Mouse (Mus musculus) left cerebral cortex, adult 2 months (tissue): ENCODE data around the gene Bcl2l14. TPM values are rescaled to one million over a fixed set of nuclear protein-coding genes. Genes with fewer than 3 reads are reported as not detected.

Experiments used
- DNase-seq, 2 experiments: peaks; one replicate each; pipeline ENCODE4 v3.0.0; 2021 to 2022; ENCODE audit warnings: low spot score in 2 of 2, mixed read lengths in 1 of 2; ENCODE audit errors: extremely low spot score in 1 of 2
- H3K27ac ChIP-seq: fragments of 200-600 bp; 2 replicates; pipeline ENCODE4 v1.8.1; 2022
- H3K4me3 ChIP-seq: fragments of 200-600 bp; 2 replicates; pipeline ENCODE4 v1.8.1; 2022
- CTCF ChIP-seq: fragments of 200-600 bp; IDR thresholded peaks from 2 replicates; pipeline ENCODE4 v1.8.1; 2022; ENCODE audit warnings: antibody characterized with exemption, mild to moderate bottlenecking, moderate library complexity
- intact Hi-C: fragments of 180-260 bp; cut with DNase I; formaldehyde crosslinking; loops from one replicate; pipeline ENCODE4 v1.15.1; 2025
- total RNA-seq, 2 experiments: library from RNA; stranded (reverse); gene quantifications; 2 replicates each; pipeline ENCODE4 v1.2.3; 2021

The Bcl2l14 gene
- total RNA-seq, 2 experiments from 2014 or later, result not detected

DNA sequence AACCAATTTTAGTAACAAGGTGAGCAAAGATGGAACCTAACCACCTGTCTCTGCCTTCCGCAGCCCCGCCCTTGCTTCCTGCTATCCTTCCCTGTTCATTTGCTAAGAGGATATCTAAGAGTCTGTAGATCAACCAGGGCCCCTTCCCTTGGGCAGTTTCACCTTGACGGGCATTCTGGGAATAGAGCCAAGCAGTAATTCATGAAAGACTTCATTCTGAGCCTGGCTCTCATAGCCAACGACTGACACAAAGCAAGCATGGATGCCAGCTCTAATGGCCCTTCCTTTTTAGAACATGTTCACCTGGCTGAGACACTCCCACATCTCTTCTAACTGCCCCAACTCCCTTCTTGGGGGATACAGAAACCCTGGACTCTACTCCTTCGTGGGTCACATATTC is 18.9 kb upstream of the Bcl2l14 start:
- H3K4me3 ChIP-seq, result no peak overlapping the region
- TF ChIP-seq CTCF, result no peak
- no peak overlapping the region for H3K27ac ChIP-seq
- intact Hi-C loops, result no loop called here
- DNase-seq, result no peak

DNA sequence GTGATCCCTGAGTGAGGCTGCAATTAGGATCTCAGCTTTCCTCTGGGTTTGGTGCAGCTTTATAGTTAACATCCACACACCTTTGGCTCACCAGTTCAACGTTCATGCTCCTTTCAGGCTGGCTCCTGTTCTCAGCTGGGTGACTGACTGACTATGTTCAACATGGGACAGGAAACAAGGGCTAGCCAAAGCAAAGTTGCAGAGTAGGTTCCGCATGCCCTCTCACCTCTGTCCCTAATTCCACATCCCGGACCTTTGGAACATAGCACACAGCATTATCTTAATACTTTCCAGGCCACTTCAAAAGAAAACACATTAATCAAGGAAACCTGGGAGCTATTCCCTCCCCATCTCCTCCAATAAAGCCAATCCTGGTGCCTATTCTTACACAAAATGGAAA is 18.3 kb upstream of the Bcl2l14 start:
- Histone ChIP-seq H3K4me3 (no peak overlapping the region), H3K27ac (no peak overlapping the region)
- no peak for DNase-seq
- TF ChIP-seq CTCF, result no peak
- intact Hi-C loops, result no loop called here

DNA sequence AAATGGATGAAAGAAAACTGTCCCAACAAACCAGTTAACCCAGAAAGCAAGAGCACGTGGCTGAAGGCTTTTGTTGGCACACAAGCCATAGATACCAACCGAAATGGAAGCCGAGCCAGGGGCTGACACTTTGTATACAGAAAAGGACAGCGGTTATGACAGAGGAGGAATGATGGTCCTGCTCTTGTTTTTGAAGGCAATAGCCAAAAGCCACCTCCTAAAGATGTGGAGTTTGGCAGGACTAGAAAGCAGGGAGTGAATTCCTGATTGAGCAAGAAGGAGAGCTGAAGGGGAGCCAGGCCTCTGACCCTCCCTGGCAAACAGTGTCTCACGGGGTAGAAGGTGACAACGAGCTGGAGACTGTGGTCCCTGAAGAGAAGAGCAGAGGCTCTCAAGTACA is 14.7 kb upstream of the Bcl2l14 start:
- Histone ChIP-seq H3K4me3 (no peak overlapping the region), H3K27ac (no peak overlapping the region)
- intact Hi-C loops, result no loop called here
- DNase-seq, result no peak
- no peak for TF ChIP-seq CTCF

DNA sequence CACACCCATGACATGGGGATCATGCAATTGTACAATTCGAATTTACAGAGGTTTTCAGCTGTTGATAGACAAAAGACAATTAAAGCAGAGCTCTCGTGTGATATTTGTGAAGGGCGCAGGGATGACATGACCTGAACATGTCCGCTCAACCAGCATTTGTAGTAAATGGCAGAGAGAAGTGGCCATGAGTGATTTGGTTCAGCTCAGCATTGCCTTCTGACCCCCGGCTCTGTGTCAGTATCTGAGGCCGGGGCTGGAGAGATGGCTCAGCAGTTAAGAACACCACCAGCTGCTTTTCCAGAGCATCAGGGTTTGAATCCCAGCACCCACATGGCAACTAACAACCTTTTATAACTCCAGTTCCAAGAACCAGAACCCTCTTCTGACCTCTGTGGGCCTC is 10.2 kb upstream of the Bcl2l14 start:
- intact Hi-C loops, result loop anchor here (5.0 kb wide), 1 partner anchor 204 kb away; no protein-coding TSS in a partner anchor

DNA sequence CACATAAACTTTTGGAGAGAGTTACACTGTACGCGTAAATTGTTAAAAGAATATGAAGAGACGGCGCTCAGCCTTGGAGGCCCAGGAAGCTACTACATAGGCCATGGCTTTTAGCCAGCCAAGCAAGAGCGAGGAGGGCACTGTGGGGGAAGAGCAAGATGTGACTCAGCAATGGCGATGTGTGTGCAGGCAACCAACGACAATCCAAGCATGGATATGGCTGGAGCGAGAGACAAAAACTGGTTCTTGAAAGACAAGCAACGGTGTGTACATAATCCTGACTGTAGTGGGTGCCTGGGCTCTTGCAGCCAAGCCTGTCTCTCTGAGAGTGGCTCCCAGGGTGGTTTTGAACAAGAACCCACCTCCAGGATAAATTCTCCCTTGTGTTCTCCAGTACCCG is 8.7 kb upstream of the Bcl2l14 start:
- no peak overlapping the region for H3K27ac ChIP-seq
- H3K4me3 ChIP-seq, result no peak overlapping the region
- intact Hi-C loops, result loop anchor here (5.0 kb wide), 1 partner anchor 205 kb away; no protein-coding TSS in a partner anchor
- TF ChIP-seq CTCF, result no peak
- DNase-seq, result no peak

More for the DNA sequence above, 10.2 kb upstream of the Bcl2l14 start:
- no peak for TF ChIP-seq CTCF
- no peak for DNase-seq
- Histone ChIP-seq H3K4me3 (no peak overlapping the region), H3K27ac (no peak overlapping the region)

DNA sequence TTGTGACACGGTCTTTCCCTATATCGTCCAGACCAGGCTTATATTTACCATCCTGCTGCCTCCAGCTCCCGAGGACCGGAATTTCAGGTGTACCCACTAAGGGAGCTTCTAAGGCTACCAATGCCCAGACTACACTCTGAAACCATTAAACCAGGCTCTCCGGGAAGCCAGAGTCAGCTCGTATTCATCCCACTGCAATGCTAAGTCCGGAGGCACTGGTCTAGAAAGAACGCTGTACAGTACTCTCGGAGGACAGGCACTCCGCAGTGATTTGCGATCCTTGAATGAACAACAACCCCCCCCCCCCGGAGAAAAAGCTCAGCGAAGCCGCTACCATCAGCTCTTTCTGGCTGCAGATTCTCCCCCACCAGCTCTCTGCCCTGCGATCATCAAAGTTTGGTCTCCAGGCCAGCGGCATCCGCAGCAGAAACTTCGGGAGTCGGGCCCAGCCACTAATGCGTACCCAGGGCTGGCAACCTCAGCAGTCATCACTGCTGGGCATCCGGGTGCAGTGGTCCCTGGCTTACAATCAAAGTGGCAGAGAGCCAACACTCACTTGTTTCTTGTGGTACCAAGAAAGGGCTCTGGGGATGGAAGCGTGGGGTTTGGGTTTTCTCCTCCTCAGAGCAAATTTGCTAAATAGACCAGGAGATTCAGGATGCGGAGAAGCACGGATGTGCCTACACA is 7.6 kb upstream of the Bcl2l14 start:
- no peak overlapping the region for H3K4me3 ChIP-seq
- TF ChIP-seq CTCF, result no peak
- intact Hi-C loops, result loop anchor here (1.0 to 5.0 kb wide), 4 partner anchors 206 to 484 kb away; partner anchors contain the start of gene Etv6
- no peak overlapping the region for H3K27ac ChIP-seq
- DNase-seq, result peak in 1 of 2 experiments; percentile 18

DNA sequence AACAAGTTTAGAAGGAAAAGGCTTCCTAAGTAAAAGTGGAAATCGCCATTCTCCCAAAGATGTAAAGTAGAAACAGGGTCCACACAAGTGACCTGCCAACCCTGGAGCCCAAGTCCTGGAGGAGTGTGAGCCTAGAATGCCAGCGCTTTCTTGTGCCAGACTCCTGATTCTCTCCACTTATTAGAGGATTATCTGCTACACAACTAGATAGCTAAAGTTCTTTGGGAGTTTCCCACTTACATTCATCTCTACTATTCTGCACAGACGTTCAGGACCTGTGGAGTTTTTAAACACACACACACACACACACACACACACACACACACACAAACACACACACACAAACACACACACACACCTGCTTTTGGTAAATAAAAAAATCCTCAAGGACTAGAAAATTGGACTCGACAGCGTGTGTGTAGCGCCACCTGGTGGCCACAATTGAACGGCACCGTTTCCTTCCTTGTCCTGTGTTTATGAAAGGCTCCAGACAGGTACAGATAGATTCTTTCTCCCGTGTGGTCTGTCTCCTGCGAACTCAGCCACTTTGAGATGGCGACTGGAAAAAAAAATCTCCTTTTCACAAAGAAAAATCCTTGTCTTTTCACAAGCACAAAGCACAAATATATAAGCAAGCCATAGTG is 6.7 kb upstream of the Bcl2l14 start:
- peak; percentile 74 for TF ChIP-seq CTCF
- intact Hi-C loops, result loop anchor here (1.0 to 5.0 kb wide), 4 partner anchors 207 to 485 kb away; partner anchors contain the start of gene Etv6

DNA sequence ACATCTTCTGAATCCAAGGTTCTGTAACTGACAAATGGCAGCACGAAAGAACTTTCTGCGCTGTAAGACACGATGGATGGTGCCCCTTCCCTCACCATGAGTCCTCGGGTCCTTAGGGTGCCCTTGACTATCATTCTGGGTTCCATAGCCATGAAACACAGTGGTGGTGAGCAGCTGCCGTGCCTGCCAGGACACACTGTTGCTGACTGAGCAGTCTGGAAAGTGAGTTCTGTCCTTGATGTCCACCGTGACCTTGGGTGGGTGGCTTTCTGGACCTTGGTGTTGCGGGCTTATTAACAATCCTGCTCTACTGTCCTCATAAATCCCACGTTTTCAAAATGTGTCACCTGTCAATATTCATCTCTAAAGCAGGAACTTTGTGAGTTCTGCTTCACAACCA is 6.2 kb upstream of the Bcl2l14 start:
- DNase-seq, result no peak
- intact Hi-C loops, result loop anchor here (1.0 to 5.0 kb wide), 4 partner anchors 208 to 486 kb away; partner anchors contain the start of gene Etv6

More for the DNA sequence above, 6.7 kb upstream of the Bcl2l14 start:
- Histone ChIP-seq H3K27ac (no peak overlapping the region), H3K4me3 (no peak overlapping the region)
- peak; percentile 76 to 84 for DNase-seq

DNA sequence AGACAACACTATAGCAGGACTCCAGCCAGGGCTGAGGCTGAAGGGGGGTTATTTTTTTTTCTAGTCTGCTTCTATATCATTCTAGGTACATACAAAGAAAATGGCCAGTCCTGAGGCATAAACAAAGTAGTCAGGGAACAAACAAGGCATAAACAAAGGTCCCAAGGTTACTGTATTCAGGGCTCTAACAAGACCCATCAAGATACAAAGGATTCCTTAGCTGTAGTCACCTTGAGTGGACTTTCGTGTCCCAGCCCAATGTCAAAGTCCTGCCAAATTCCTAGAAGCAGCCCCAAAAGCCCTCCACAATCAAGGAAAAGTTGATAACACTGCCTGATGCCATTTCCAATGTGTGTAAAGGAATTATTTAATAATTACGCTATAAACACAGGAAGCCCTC is 5.3 kb upstream of the Bcl2l14 start:
- Histone ChIP-seq H3K27ac (no peak overlapping the region), H3K4me3 (no peak overlapping the region)
- no peak for TF ChIP-seq CTCF
- intact Hi-C loops, result no loop called here
- no peak for DNase-seq

More for the DNA sequence above, 6.2 kb upstream of the Bcl2l14 start:
- TF ChIP-seq CTCF, result no peak
- Histone ChIP-seq H3K27ac (no peak overlapping the region), H3K4me3 (no peak overlapping the region)

DNA sequence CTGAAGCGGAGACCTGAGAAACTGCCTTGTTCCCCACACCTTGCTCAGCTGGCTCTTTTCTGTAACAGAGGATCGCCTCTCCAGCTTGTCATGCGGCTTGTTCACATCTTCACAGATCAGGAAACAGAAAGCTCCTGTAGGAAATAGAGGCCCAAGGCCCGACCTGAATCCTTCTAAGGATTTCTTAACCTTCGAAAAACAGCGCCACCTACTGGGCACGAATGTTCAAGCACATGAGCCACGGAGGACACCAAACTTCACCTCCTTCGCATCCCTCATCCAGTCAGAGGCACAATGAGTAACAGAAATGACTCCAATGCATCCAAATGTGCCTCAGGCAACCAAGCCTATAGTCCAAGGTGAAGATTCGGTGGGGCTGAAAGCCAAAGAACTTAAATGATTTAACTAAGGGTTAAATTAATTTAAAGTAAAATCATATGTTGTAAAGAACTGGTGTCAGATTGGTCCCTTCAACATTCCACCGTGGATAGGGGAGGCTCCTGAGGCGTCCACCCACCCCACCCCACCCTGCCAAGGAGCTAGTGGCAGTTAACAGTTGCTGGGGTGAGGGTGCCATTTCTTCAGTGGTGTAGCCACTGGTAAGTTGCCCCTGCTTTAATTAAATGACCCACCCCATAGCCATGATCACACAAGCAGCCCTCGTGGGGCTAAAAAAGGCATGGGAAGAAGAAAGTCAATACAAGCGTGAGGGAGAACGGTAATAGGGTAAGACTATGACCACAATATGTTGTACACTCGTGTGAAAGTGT is 7.0 kb downstream of the Bcl2l14 start:
- Histone ChIP-seq H3K4me3 (no peak overlapping the region), H3K27ac (no peak overlapping the region)
- intact Hi-C loops, result loop anchor here (2.0 kb wide), 1 partner anchor 496 kb away; no protein-coding TSS in a partner anchor
- peak; percentile 66 to 71 for DNase-seq
- peak; percentile 80 for TF ChIP-seq CTCF

DNA sequence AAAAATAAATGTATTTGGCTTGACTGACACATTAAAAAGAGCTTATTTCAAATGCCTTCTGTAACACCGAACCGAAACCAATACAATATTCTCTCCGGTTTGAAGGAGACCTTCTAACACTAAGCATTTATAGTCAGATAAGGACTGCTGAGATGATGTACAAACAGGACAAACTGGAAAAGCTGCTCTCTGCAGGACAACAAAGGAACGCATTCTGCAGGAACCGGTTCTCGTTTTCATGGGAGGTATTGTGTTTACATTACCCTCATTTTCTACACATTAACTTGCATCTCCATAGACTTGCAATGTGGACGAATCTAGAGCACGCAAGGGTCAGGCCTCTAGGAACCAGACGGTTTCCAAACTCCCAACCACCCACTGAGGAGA is 7.6 kb downstream of the Bcl2l14 start:
- Histone ChIP-seq H3K27ac (no peak overlapping the region), H3K4me3 (no peak overlapping the region)
- TF ChIP-seq CTCF, result no peak
- intact Hi-C loops, result loop anchor here (2.0 kb wide), 1 partner anchor 497 kb away; no protein-coding TSS in a partner anchor
- DNase-seq, result no peak

DNA sequence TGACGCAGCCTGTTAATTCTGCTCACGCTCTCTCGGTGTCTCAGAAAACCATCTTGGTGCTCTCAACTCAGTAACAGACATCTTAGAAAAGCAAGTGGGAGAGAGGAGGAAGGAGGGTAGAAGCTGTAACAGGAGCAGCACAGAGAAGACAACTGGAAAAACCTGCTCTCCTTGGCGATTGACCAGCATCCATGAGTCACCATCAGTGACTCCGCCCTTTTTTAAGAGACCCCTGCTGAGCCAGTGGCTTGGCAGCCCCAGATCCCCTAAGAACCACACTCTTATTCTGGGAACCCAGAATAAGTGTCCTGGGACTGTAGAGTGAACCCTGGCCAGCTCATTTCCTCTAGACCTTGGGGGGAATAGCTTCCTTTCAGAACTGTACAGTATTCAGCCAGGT is 11.1 kb downstream of the Bcl2l14 start:
- H3K27ac ChIP-seq, result no peak overlapping the region
- TF ChIP-seq CTCF, result no peak
- no peak overlapping the region for H3K4me3 ChIP-seq
- DNase-seq, result no peak
- intact Hi-C loops, result no loop called here
